Mouse (Mus musculus) midbrain, embryonic 13.5 days (tissue): ENCODE data around the gene Bicd2. TPM values are rescaled to one million over a fixed set of nuclear protein-coding genes. Genes with fewer than 3 reads are reported as not detected.
A peak's percentile ranks its signal among the peaks of the same experiment; 100 is the strongest.

ENCODE experiments used
- ATAC-seq: fragments of 200-750 bp; cut with Nextera tagmentation; 2 replicates; pipeline ENCODE4 v1.8.0; 2017; ENCODE audit warnings: mild to moderate bottlenecking, moderate TSS enrichment, moderate library complexity
- H3K27ac ChIP-seq: fragments of 300-500 bp; sonication (generic); 2 replicates; pipeline ENCODE4 v1.5.1; 2015; ENCODE audit warnings: inconsistent platforms, mild to moderate bottlenecking, moderate library complexity
- H3K27me3 ChIP-seq: fragments of 300-500 bp; sonication (generic); 2 replicates; pipeline ENCODE4 v1.6.1; 2015; ENCODE audit warnings: mild to moderate bottlenecking, inconsistent platforms
- H3K36me3 ChIP-seq: fragments of 300-500 bp; sonication (generic); 2 replicates; pipeline ENCODE4 v1.6.1; 2015; ENCODE audit warnings: mild to moderate bottlenecking, inconsistent platforms
- H3K4me1 ChIP-seq: fragments of 300-500 bp; sonication (generic); replicated peaks from 2 replicates; pipeline ENCODE4 v1.6.1; 2015; ENCODE audit warnings: inconsistent platforms
- H3K4me2 ChIP-seq: fragments of 300-500 bp; sonication (generic); replicated peaks from 2 replicates; pipeline ENCODE4 v1.6.1; 2015; ENCODE audit warnings: moderate library complexity, mild to moderate bottlenecking, inconsistent platforms
- H3K4me3 ChIP-seq: fragments of 300-500 bp; sonication (generic); replicated peaks from 2 replicates; pipeline ENCODE4 v1.5.1; 2015; ENCODE audit warnings: mild to moderate bottlenecking, inconsistent platforms
- H3K9ac ChIP-seq: fragments of 300-500 bp; sonication (generic); replicated peaks from 2 replicates; pipeline ENCODE4 v1.6.1; 2015; ENCODE audit warnings: mild to moderate bottlenecking, inconsistent platforms
- H3K9me3 ChIP-seq: fragments of 300-500 bp; sonication (generic); 2 replicates; pipeline ENCODE4 v1.6.1; 2016; ENCODE audit warnings: mild to moderate bottlenecking, inconsistent platforms
- WGBS: fragments of 180-500 bp; shearing (Covaris S2); methylation state at CpG from one replicate; pipeline ENCODE4 v1.1.7; 2015; 5-methylcytosine and 5-hydroxymethylcytosine counted together
- polyA plus RNA-seq: library from polyadenylated mRNA; unstranded; fragments of >200 nt; fragmentation: Nextera tagmentation; extraction: Ambion mirVana; gene quantifications from 2 replicates; pipeline ENCODE4 v1.2.1, GENCODE M21; 2015

The Bicd2 gene
- polyA plus RNA-seq, 1 experiment from 2014 or later: 26.6 TPM

DNA sequence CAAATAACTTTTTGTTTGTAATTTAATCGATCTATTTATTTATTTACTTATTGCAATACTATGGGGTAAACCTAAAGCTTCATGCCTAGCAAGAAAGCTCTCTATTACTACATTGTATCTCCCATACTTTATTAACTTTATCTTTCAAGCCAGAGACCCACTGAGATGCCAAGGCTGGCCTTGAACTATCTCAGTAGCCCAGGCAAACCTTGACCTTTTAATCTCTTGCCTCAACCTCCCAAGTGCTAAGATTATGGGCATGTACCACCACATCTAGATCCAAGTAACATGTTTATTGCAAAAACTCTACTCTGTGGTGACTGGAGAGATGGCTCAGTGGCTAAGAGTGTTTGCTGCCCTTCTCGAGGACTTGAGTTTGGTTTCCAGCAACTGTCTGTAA, 8.1 kb upstream of the Bicd2 start:
- no peaks in the 10 kb centered on the region for H3K9me3 ChIP-seq
- no peak overlapping the region for H3K4me3 ChIP-seq
- no peak overlapping the region for H3K27ac ChIP-seq
- WGBS: 67% methylated on average over 2 of the region's 2 CpGs
- H3K36me3 ChIP-seq: no peaks in the 10 kb centered on the region
- H3K4me2 ChIP-seq: no peak overlapping the region
- ATAC-seq: no peak
- H3K4me1 ChIP-seq: no peaks in the 10 kb centered on the region
- H3K9ac ChIP-seq: no peak overlapping the region
- no peaks in the 10 kb centered on the region for H3K27me3 ChIP-seq

DNA sequence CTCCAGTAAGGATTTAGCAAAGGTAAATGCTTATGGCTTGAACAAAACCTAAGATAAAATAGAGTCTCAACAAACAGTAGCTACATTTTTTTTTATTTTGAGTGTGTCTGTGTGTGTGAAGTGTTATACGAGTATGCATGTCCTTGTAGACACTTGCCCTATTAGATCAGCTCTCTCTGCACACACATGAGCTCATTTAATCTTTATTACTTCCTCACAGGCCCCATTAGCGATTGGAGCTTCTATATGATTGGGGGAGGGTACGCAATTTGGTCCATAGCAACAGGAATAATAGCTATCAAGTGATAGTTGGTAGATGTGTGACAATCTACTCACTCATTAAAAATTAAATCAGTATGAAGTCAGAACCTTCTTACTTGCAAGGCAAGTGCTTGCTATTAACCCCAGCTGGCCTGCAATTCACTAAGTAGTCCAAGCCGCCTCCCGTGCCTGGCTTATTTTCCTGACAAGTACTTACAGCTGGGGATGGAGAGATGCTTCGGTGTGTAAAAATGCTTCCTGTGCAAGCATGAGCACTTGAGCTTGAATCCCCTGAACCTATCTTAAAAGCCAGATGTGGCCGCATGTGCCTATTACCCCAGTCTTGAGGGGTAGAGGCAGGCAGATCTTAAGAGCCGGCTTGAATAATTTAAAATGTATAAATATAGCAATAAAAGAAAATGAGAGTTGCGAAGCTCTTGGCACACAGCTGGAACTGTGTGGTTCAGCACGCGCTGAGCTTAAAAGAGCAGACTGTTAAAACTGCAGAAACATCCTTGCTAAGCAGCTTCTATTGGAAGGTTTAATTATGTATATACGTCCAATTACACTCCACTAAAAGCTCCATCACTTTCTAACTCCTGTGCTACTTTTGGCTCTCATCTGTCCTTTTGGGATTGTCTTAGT, 6.1 kb upstream of the Bicd2 start:
- Histone ChIP-seq H3K27me3 (0 out of 2 replicates have a peak, but pooled peaks cover 3% of the 10 kb centered on the region), H3K9me3 (no peaks in the 10 kb centered on the region), H3K4me3 (no peak overlapping the region), H3K9ac (no peak overlapping the region), H3K36me3 (no peaks in the 10 kb centered on the region), H3K27ac (no peak overlapping the region), H3K4me2 (no peak overlapping the region), H3K4me1 (peaks cover 7% of the 10 kb centered on the region)
- no peak for ATAC-seq
- WGBS: 89% methylated on average over 12 of the region's 12 CpGs

DNA sequence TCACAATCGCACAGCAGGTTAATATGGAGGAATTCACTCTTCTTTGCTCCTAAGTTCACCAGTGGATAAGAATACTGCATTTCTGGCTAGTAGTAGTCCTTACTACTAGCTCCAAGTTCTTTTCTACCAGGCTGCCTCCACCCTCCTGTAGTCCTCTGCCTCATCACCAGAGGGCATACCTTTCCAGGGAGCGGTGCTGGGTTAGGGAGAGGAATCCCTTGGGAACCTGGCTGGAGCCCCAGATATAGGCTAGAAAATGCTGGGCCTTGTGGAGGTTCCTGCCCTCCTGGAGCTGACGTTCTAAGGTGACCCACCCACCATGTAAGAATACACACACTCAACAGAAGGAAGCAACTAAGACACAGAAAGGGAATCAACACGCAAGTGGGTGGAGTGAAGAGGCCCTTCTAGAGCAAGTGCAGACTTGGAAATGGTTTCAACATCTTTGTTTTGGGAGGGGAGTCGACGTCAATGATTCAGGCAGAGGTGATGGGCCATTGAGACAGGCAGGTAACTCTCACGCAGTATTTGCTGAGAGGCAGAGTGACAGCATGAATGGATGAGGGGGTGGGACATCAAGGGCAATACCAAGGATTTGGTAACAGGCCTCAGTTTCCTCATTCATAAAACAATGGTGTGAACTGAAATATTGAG, 2.4 kb upstream of the Bicd2 start:
- whole genome bisulfite sequencing: 81% methylated on average over 7 of the region's 7 CpGs
- Histone ChIP-seq H3K9me3 (no peaks in the 10 kb centered on the region), H3K27ac (no peak overlapping the region), H3K4me1 (peaks cover 34% of the 10 kb centered on the region), H3K4me3 (no peak overlapping the region), H3K4me2 (no peak overlapping the region), H3K27me3 (0 out of 2 replicates have a peak, but pooled peaks cover 3% of the 10 kb centered on the region), H3K9ac (no peak overlapping the region), H3K36me3 (no peaks in the 10 kb centered on the region)
- no peak for ATAC-seq

DNA sequence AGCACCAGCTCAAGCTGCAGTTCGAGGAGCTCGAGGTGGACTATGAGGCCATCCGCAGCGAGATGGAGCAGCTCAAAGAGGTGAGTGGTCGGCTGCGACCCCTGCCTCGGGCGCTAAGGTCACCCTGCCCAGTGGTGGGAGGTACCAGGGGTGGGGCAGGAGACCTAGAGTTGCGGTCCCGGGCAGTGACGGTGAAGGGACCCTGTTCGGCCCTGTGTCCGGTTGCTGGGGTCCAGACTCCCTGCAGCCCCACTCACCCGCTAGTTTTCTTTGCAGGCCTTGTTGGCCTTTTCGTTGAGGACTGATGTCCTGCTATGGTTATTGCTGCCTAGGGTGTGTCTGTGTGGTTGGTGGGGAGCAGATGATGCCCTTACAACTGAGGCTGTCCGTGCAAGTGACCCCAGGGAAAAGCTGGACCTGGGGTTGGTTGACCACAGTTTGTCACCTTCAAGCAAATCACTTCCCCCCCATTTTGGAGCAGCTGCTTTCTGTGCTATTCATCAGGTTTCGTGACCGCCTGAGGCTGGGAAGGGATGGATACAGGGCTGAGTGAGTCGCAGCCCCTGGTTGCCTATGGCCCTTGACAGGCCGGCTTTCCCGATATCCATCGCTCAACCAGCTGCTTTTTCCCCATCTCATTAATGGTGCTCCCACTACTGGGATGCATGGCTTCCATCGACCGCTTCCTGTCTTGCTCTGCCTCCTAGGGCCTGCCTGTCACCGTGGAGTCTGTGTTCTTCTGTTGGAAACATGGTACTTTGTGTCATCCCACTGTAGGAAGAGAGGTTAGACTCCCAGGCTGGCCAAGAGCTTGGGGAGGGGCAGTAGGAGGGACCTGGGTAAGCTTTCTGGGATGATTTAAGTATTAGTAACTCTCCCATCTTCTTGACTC, 692 bp downstream of the Bicd2 start:
- Histone ChIP-seq H3K4me1 (peaks cover 57% of the 10 kb centered on the region), H3K9ac (peak overlapping the region; percentile 96), H3K27me3 (0 out of 2 replicates have a peak, but pooled peaks cover 3% of the 10 kb centered on the region), H3K4me3 (peak overlapping the region; percentile 95), H3K9me3 (no peaks in the 10 kb centered on the region), H3K36me3 (no peaks in the 10 kb centered on the region), H3K4me2 (peak overlapping the region; percentile 93), H3K27ac (peak overlapping the region; percentile 90)
- no peak; the same call in 1 of the 2 replicates for ATAC-seq
- 5% methylated on average over 25 of the region's 25 CpGs for WGBS

DNA sequence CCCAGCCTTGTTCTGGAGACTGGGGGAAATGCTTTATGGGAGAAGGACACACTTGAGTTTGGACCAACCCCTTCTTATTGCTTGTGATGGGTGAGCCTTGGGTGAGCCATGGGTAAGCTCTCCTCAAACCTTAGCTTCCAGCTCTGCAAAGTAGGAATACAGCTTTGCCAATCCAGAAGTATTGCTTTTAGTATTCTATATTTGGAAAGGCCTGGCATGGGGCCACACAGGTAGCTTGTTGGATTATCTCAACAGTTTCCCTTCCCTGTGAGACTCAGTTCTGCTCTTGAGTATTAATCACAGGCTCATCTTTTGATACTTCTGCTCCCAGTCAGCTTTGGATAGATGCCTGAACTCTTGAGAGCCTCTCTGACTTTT, 1.3 kb downstream of the Bicd2 start:
- no peaks in the 10 kb centered on the region for H3K36me3 ChIP-seq
- no peaks in the 10 kb centered on the region for H3K9me3 ChIP-seq
- H3K4me2 ChIP-seq: peak overlapping the region; percentile 93
- no peak overlapping the region for H3K27ac ChIP-seq
- H3K9ac ChIP-seq: peak overlapping the region; percentile 96
- no peak for ATAC-seq
- H3K27me3 ChIP-seq: 0 out of 2 replicates have a peak, but pooled peaks cover 3% of the 10 kb centered on the region
- H3K4me3 ChIP-seq: peak overlapping the region; percentile 95
- H3K4me1 ChIP-seq: peaks cover 57% of the 10 kb centered on the region

DNA sequence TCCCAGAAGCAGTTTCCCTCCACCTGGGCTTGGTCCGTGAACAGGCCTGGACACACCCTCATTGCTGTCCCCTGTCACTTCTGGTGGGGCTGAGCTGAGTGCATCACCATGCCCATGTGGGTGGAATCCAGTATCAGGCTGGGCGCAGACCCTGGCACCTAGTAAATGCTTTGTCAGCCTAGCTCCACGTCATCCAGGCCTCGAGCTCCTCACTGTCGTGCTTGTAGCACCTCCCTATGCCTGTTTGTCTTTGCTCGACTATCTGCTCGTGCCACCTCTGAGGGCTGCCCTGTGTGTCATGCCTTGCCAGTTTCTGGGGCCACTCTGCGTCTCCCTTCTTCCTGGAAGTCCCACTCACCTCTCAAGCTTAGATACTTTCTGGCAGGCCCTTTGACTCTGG, 3.2 kb downstream of the Bicd2 start:
- peaks cover 66% of the 10 kb centered on the region for H3K4me1 ChIP-seq
- no peak overlapping the region for H3K4me2 ChIP-seq
- WGBS: 87% methylated on average over 8 of the region's 8 CpGs
- H3K4me3 ChIP-seq: no peak overlapping the region
- H3K27me3 ChIP-seq: no peaks in the 10 kb centered on the region
- H3K27ac ChIP-seq: no peak overlapping the region
- no peak for ATAC-seq
- H3K9ac ChIP-seq: no peak overlapping the region
- no peaks in the 10 kb centered on the region for H3K9me3 ChIP-seq
- H3K36me3 ChIP-seq: no peaks in the 10 kb centered on the region

DNA sequence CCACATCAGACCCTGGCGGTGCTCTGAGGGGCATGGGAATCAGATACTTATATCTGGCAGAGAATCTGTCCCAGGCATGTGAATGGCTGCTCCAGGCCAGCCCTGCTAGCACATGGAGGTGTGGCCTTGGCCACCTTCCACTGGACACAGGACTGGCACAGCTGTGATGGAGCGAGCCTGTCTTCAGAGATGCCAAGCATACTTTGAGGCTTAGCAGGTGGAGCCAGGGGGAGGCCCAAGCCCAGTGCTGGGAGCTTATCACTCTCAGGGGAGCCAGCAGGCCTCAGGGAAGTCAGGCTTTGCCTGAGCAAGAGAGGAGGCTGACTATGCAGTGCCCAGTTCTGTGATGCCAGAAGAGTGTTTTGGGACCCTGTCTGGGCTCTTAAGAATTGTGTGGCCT, 4.1 kb downstream of the Bicd2 start:
- WGBS: 88% methylated on average over 2 of the region's 2 CpGs
- Histone ChIP-seq H3K27ac (no peak overlapping the region), H3K4me1 (peaks cover 58% of the 10 kb centered on the region), H3K9ac (no peak overlapping the region), H3K4me3 (no peak overlapping the region), H3K36me3 (no peaks in the 10 kb centered on the region), H3K4me2 (no peak overlapping the region; the same call in 1 of the 2 replicates), H3K27me3 (no peaks in the 10 kb centered on the region), H3K9me3 (no peaks in the 10 kb centered on the region)
- ATAC-seq: no peak

DNA sequence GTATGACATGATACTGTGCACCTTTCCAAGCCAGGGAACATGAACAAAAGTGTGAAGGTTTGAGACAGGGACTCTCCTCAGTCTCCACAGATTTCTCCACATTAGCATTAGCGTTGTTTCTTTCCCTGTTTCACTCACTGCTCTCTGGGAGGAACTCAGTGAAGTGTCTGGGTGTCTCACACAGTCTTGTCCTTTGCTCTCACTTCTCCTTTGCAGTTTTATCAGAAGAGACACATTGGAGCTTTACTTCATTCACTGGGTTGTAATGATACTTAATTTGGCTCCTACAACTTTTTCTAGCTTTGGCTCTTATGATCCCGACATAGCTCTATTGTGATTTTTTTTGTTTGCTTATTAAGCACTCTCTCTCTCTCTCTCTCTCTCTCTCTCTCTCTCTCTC, 7.1 kb downstream of the Bicd2 start:
- Histone ChIP-seq H3K9me3 (no peaks in the 10 kb centered on the region), H3K27me3 (no peaks in the 10 kb centered on the region), H3K9ac (no peak overlapping the region), H3K4me3 (no peak overlapping the region), H3K4me2 (no peak overlapping the region), H3K27ac (no peak overlapping the region), H3K36me3 (no peaks in the 10 kb centered on the region), H3K4me1 (peaks cover 60% of the 10 kb centered on the region)
- WGBS: 89% methylated on average over 2 of the region's 2 CpGs
- ATAC-seq: no peak

DNA sequence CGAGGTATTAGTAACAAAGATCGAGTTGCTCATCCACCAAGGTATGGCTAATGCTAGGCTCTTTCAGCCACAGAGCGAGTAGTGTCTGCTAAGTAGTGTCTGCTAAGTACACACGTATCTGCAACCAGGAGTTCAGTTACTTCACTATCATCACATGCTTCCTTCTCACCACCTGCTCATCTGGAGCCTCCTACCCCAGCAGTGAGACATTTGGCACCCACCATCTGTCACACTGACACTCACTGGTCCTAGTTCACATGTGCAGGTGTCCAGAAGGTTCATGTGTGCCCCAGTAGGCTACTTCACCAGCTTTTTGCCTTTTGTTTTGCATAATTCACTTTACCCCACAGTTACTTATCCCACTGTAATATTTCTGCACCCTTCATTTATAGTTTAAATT, 8.0 kb downstream of the Bicd2 start:
- no peak for ATAC-seq
- Histone ChIP-seq H3K27ac (no peak overlapping the region), H3K36me3 (no peaks in the 10 kb centered on the region), H3K4me3 (no peak overlapping the region), H3K4me2 (no peak overlapping the region), H3K9me3 (no peaks in the 10 kb centered on the region), H3K9ac (no peak overlapping the region), H3K4me1 (peaks cover 59% of the 10 kb centered on the region), H3K27me3 (no peaks in the 10 kb centered on the region)
- WGBS: 91% methylated on average over 4 of the region's 4 CpGs

DNA sequence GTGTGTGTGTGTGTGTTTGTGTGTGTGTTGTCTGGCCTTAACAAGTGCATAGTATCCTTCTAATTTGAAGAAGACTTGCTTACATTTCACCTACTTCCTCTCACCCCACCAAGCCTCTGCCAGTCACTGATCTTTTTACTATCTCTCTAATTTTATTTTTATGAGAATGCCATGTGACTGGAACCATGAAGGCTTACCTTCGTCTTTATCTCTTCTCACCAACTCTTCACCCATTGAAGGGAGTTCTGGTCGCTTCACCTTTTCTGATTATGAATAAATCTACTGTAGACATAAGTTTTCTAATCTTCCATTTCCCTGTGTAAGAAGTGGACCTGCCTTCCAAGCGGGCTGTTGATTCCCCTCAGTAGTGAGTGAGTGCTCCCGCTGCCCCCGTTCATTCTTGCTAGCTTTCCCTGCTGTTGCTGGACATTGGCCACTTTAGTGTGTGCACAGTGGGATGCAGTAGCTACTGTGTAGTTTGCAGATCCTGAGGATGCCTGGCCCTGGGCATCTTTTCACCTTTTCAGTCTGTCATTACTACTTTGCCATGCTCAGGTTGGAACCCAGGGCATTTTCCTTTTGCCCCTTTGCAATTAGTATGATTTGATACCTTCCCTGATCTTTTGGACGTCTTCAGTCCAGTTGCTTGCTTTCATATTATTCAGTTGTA, 8.6 kb downstream of the Bicd2 start:
- 94% methylated on average over 6 of the region's 6 CpGs for WGBS
- peaks cover 53% of the 10 kb centered on the region for H3K4me1 ChIP-seq
- ATAC-seq: no peak

DNA sequence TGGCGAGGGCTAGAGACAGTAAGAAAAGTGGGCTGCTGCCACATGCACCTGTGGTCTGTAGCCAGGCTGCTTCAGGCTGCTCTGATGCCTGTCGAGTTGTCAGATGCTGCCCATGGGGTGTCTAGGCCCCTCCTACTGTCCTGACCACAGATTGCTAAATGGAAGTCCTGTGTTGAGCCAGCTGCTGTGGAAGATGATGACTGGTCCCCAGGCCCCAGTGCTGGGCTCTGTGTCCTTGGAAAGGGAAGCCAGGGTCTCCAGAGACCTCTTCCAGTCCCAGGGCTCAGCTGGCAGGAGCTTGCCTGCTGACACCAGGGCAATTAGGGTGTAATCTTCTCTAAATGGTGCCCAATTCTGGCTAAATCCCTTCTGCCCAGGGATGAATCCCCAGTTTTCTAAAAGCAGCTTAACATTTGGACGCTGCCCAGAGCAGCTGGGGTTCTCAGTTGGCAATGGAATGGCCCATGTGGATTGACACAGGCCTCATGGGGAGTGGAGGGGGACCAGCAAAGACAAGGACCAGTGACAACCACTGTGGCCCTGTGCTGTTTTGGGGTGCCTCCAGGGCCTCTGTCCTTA, 11.3 kb downstream of the Bicd2 start:
- H3K4me2 ChIP-seq: no peak overlapping the region
- peak overlapping the region; percentile 27 for H3K27ac ChIP-seq
- WGBS: 46% methylated on average over 3 of the region's 3 CpGs

More for the DNA sequence above, 8.6 kb downstream of the Bicd2 start:
- Histone ChIP-seq H3K27me3 (no peaks in the 10 kb centered on the region), H3K36me3 (no peaks in the 10 kb centered on the region), H3K9ac (no peak overlapping the region), H3K9me3 (no peaks in the 10 kb centered on the region), H3K27ac (no peak overlapping the region), H3K4me3 (no peak overlapping the region), H3K4me2 (no peak overlapping the region)

More for the DNA sequence above, 11.3 kb downstream of the Bicd2 start:
- Histone ChIP-seq H3K9me3 (no peaks in the 10 kb centered on the region), H3K36me3 (peaks cover 13% of the 10 kb centered on the region), H3K9ac (no peak overlapping the region), H3K27me3 (no peaks in the 10 kb centered on the region), H3K4me1 (peaks cover 42% of the 10 kb centered on the region), H3K4me3 (no peak overlapping the region)
- peak; percentile 83 for ATAC-seq
